Mouse (Mus musculus) forebrain, embryonic 11.5 days (tissue): ENCODE data around the gene Tlk1. TPM values are rescaled to one million over a fixed set of nuclear protein-coding genes. Genes with fewer than 3 reads are reported as not detected.

ENCODE experiments used
- ATAC-seq: fragments of 200-750 bp; cut with Nextera tagmentation; replicated peaks from 2 replicates; pipeline ENCODE4 v1.8.0; 2017; ENCODE audit warnings: moderate TSS enrichment; ENCODE audit not compliant: low FRiP score
- DNase-seq: peaks from one replicate; pipeline ENCODE4 v3.0.0-alpha.2; 2017; ENCODE audit warnings: low spot score
- H3K27ac ChIP-seq: fragments of 300-500 bp; sonication (generic); 2 replicates; pipeline ENCODE4 v1.5.1; 2014; ENCODE audit warnings: low read depth, low read length
- H3K27me3 ChIP-seq: fragments of 300-500 bp; sonication (generic); 2 replicates; pipeline ENCODE4 v1.6.1; 2014; ENCODE audit warnings: mild to moderate bottlenecking, low read length, mixed read lengths; ENCODE audit not compliant: control insufficient read depth, insufficient read depth
- H3K36me3 ChIP-seq: fragments of 300-500 bp; sonication (generic); 2 replicates; pipeline ENCODE4 v1.6.1; 2014; ENCODE audit warnings: mild to moderate bottlenecking, low read length, moderate library complexity, mixed read lengths; ENCODE audit not compliant: control insufficient read depth, insufficient read depth
- H3K4me1 ChIP-seq: fragments of 300-500 bp; sonication (generic); replicated peaks from 2 replicates; pipeline ENCODE4 v1.6.1; 2014; ENCODE audit warnings: low read length, mixed read lengths; ENCODE audit not compliant: control insufficient read depth, insufficient read depth
- H3K4me2 ChIP-seq: fragments of 300-500 bp; sonication (generic); 2 replicates; pipeline ENCODE4 v1.6.1; 2014; ENCODE audit warnings: low read depth, mild to moderate bottlenecking, low read length, moderate library complexity, mixed read lengths; ENCODE audit not compliant: severe bottlenecking
- H3K4me3 ChIP-seq: fragments of 300-500 bp; sonication (generic); 2 replicates; pipeline ENCODE4 v1.5.1; 2014; ENCODE audit warnings: low read depth, low read length
- H3K9ac ChIP-seq: fragments of 300-500 bp; sonication (generic); 2 replicates; pipeline ENCODE4 v1.6.1; 2014; ENCODE audit warnings: low read length
- H3K9me3 ChIP-seq: fragments of 300-500 bp; sonication (generic); 2 replicates; pipeline ENCODE4 v1.6.1; 2016; ENCODE audit warnings: low read length, mixed read lengths; ENCODE audit not compliant: control insufficient read depth
- WGBS: fragments of 180-500 bp; shearing (Covaris S2); extraction: QIAGEN DNeasy Blood & Tissue Kit; methylation state at CpG from one replicate; pipeline ENCODE4 v1.1.7; 2014; 5-methylcytosine and 5-hydroxymethylcytosine counted together
- polyA plus RNA-seq: library from polyadenylated mRNA; unstranded; fragments of >200 nt; fragmentation: Nextera tagmentation; extraction: Ambion mirVana; gene quantifications from 2 replicates; pipeline ENCODE4 v1.2.1, GENCODE M21; 2014

Tlk1 gene
- polyA plus RNA-seq, 1 experiment from 2014 or later: 48.7 TPM

DNA sequence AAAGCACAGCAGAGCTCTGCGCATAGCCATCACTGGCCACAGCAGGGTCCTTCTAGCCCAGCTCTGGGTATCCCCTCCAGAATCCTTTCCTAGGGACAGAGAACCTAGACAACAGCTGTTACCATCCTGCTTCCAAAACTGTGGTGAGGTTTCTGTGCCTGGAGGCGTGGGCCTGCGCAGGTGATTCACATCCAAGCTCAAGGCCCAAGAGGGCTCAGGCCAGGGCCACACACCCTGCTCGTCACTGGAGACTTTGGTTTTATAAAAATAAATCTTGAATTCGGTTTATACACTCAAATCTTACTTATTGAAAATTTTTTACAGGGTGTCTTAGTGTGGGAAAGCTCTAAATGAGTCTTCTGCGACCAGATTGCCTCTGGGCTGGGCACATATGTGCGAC, 115.3 kb downstream of the Tlk1 start:
- Histone ChIP-seq H3K4me1 (no peaks in the 10 kb centered on the region), H3K27ac (no peak overlapping the region), H3K27me3 (no peaks in the 10 kb centered on the region), H3K9me3 (no peaks in the 10 kb centered on the region), H3K4me3 (no peak overlapping the region), H3K4me2 (no peak overlapping the region), H3K36me3 (peaks cover 5% of the 10 kb centered on the region; the same call in 1 of the 2 replicates), H3K9ac (no peak overlapping the region)
- no peak for DNase-seq
- 89% methylated on average over 7 of the region's 7 CpGs for WGBS
- no peak for ATAC-seq

DNA sequence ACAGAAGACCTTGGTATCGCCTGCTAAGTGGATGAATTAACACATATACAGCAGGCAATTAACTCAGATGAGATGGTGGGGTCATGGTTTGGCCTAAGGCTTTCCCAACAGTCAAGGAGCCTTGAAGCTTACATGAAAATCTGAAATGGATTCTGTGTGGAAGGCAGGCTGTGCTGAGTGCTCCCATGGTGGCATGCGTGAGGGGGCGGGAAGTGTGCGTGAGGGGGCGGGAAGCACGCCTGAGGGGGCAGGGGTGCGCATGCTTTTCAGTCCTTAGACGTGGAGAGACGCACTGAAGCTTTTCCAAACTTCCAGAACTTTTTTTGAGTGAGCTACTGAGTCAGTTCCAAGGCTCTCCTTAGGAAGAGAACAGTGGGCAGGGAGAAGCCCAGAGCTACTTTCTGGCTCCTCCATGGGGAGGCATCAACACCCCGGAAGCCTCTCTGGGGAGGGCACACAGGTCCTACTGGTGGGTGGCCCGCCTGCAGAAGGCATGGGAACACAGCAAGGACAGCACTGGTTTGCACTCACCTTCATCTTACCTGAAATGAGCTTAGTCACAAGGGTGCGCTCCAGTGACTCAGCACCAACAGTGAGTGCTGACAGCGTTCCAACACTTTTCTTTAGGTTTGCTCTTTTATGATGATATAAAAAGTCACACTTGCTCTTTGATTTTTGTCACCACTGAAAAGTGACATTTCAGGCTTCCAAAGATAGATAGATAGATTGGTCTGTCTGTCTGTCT, 116.4 kb downstream of the Tlk1 start:
- Histone ChIP-seq H3K36me3 (peaks cover 5% of the 10 kb centered on the region; the same call in 1 of the 2 replicates), H3K27ac (no peak overlapping the region), H3K4me1 (no peaks in the 10 kb centered on the region), H3K9me3 (no peaks in the 10 kb centered on the region), H3K9ac (no peak overlapping the region), H3K27me3 (no peaks in the 10 kb centered on the region), H3K4me3 (no peak overlapping the region), H3K4me2 (no peak overlapping the region)
- ATAC-seq (no peak), DNase-seq (no peak)
- WGBS: 80% methylated on average over 13 of the region's 13 CpGs

DNA sequence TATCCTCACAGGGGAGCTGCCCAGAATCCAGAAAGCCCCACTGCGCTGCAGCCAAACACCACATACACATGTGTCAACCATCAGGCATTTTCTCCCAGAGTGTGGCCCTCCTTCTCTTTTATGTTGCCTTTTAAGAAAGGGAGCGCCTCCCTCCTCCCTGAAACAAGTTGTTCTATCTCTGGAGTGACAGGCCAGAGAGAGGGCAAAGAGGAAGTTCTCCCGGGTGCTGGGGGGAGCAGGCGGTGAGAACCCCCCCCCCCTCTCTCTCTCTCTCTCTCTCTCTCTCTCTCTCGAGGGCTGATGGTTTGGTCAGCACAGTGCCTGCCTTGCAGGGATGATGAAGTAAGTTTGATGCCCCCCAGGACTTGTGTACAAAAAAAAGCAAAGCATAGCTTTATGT, 123.1 kb downstream of the Tlk1 start:
- no peak for ATAC-seq
- Histone ChIP-seq H3K4me3 (no peak overlapping the region), H3K9ac (no peak overlapping the region), H3K9me3 (no peaks in the 10 kb centered on the region), H3K4me1 (no peaks in the 10 kb centered on the region), H3K27me3 (no peaks in the 10 kb centered on the region), H3K4me2 (no peak overlapping the region), H3K27ac (no peak overlapping the region), H3K36me3 (no peaks in the 10 kb centered on the region)
- no peak for DNase-seq
- WGBS: 56% methylated on average over 5 of the region's 5 CpGs

DNA sequence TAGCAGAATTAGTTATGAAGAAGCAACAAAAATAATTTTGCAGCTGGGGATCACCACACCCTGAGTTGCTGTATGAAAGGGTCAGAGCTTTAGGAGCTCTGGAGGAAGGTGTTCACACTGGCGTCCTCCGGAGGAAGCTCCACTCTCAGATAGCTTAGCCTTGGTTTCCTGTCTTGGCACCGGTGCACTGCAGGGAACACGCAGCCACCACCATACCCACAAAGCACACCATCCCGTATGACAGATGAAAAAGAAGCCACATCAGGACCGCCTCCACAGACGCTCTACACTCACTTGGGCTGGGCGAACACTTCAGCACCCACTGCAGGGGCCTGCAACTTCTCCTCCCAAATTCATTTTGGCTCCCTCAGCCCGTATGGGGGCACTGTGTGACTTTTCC, 124.0 kb downstream of the Tlk1 start:
- no peak for ATAC-seq
- Histone ChIP-seq H3K4me2 (no peak overlapping the region), H3K27ac (no peak overlapping the region), H3K4me1 (no peaks in the 10 kb centered on the region), H3K9ac (no peak overlapping the region), H3K9me3 (no peaks in the 10 kb centered on the region), H3K36me3 (no peaks in the 10 kb centered on the region), H3K4me3 (no peak overlapping the region), H3K27me3 (no peaks in the 10 kb centered on the region)
- DNase-seq: no peak
- WGBS: 71% methylated on average over 9 of the region's 9 CpGs

DNA sequence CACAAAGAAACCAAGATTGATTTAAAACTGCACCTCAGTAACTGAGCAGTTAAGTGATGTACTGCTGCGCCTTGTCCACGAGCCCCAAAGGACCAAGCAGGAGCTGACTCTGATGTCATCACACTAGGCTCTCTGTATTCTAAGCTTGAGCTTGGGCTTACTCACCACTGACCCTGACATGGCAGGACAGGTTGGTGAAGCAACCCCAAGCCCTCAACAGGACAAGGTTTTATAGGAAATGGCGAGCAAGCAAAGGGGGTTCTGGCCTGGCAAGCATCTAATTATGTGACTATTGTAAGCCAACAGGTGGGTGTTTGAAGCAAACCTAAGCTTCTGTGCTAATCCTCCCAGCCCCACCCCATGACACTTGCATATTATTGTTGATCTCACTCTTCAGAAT, 124.7 kb downstream of the Tlk1 start:
- DNase-seq: no peak
- no peaks in the 10 kb centered on the region for H3K9me3 ChIP-seq
- no peaks in the 10 kb centered on the region for H3K4me1 ChIP-seq
- no peak overlapping the region for H3K4me3 ChIP-seq
- no peaks in the 10 kb centered on the region for H3K36me3 ChIP-seq
- ATAC-seq: no peak
- no peak overlapping the region for H3K27ac ChIP-seq
- H3K27me3 ChIP-seq: no peaks in the 10 kb centered on the region
- WGBS: 89% methylated on average over 3 of the region's 3 CpGs
- no peak overlapping the region for H3K4me2 ChIP-seq
- no peak overlapping the region for H3K9ac ChIP-seq

DNA sequence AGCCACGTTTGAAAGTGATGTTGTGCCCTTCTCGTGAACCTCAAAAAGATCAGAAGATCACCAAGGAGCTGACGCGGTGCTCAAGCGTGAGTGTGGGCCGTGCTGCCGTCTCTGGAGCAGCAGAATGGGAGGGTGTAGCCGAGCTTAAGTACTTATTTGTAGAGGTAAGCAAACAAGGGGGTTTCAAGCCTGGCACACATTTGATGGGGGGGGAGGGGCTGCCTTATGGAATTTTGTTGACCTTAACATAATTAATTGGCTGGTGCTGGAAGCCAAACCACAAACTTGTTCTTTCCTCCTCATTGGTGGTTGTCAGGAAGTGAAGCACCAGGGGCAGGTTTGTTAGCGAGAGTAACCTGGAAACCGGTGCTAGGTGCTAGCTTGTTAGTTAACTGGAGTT, 129.8 kb downstream of the Tlk1 start:
- no peak for ATAC-seq
- H3K9ac ChIP-seq: no peak overlapping the region

DNA sequence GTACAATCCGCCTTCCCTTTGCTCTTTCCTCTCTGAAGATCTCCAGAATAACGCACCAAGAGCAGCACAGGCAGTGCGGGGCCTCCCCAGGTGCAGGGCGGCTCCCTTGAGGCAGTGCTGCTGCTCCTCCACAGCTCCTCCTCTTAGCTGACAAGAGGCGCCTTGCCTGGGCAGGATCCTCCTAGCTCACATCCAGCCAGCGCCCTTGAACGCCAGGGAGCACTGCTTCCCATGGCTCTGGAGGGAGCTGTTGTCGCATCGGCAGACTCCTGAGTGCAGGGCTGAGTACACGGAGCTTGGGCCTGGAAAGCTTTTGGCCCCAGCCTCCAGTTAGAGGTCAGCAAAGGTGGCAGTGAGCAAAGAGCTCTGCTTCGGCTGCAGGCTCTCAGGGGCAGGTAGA, 135.3 kb downstream of the Tlk1 start:
- Histone ChIP-seq H3K4me2 (no peak overlapping the region), H3K27ac (no peak overlapping the region), H3K9me3 (no peaks in the 10 kb centered on the region), H3K4me1 (no peaks in the 10 kb centered on the region), H3K36me3 (peaks cover 3% of the 10 kb centered on the region; the same call in 1 of the 2 replicates), H3K4me3 (no peak overlapping the region), H3K27me3 (no peaks in the 10 kb centered on the region), H3K9ac (no peak overlapping the region)
- peak; percentile 42 for DNase-seq
- 84% methylated on average over 11 of the region's 11 CpGs for WGBS
- no peak for ATAC-seq

More for the DNA sequence above, 129.8 kb downstream of the Tlk1 start:
- no peak for DNase-seq
- Histone ChIP-seq H3K27ac (no peak overlapping the region), H3K36me3 (peaks cover 2% of the 10 kb centered on the region; the same call in 1 of the 2 replicates), H3K27me3 (no peaks in the 10 kb centered on the region), H3K4me1 (no peaks in the 10 kb centered on the region), H3K4me2 (no peak overlapping the region), H3K9me3 (no peaks in the 10 kb centered on the region), H3K4me3 (no peak overlapping the region)
- WGBS: 92% methylated on average over 10 of the region's 10 CpGs

DNA sequence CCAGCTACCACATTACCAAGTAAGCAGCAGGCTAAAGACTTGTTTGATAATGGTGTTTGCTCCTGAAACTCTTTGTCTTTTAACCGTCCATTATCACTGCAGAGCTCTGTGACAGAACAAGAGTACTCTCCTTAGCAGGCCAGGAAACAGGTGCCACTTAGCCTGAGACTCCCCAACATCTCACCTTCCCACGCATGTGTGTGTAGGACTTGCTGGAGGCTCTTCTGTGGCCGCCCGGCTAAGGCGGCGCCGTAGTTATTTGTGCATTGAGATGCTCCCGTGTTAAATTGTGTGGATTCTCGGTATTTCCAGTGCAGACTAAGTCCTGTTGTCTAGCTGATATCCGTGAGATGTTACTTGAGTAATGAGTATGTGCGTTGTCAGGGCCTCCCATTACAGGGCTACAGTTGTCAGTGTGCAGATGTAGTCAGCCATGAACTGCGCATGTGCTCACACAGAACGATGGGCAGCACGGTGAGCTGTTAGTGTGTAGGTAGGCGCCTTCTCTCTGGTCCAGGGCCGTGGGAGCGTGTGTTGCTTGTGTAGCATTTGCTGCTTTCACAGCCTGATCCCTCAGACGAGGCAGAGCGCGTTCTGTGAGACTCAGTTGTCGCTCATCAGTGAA, 137.0 kb downstream of the Tlk1 start:
- H3K4me3 ChIP-seq: no peak overlapping the region
- ATAC-seq: no peak
- no peaks in the 10 kb centered on the region for H3K4me1 ChIP-seq
- H3K27me3 ChIP-seq: no peaks in the 10 kb centered on the region
- 95% methylated on average over 21 of the region's 21 CpGs for WGBS
- no peak overlapping the region for H3K27ac ChIP-seq
- H3K4me2 ChIP-seq: no peak overlapping the region
- peaks cover 9% of the 10 kb centered on the region; the same call in 1 of the 2 replicates for H3K36me3 ChIP-seq
- peak; percentile 46 for DNase-seq
- H3K9me3 ChIP-seq: no peaks in the 10 kb centered on the region
- H3K9ac ChIP-seq: no peak overlapping the region

DNA sequence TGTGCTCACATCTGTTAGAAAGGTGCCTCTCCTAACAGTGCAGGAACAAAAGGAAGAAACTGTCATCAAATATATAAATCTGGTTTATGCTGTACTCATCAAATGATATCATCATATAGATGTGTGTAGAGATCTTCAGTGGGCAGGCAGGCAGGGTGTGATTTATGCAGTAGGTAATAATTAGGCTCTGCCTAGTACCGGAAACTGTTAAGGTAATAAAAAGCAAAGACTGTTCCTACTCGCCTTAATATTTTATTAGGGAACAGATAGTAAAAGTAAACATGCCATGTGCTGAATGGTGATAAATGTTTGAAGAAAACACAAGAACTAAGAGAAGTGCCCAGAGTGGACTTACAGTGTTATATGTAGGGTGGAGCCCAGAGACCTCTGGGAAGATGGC, 143.2 kb downstream of the Tlk1 start:
- no peaks in the 10 kb centered on the region for H3K27me3 ChIP-seq
- DNase-seq (no peak), ATAC-seq (no peak)
- no peaks in the 10 kb centered on the region for H3K4me1 ChIP-seq
- peaks cover 11% of the 10 kb centered on the region; the same call in 1 of the 2 replicates for H3K36me3 ChIP-seq
- no peak overlapping the region for H3K9ac ChIP-seq
- no peak overlapping the region for H3K27ac ChIP-seq
- WGBS: 88% methylated on average over 2 of the region's 2 CpGs
- H3K4me2 ChIP-seq: no peak overlapping the region
- H3K9me3 ChIP-seq: no peaks in the 10 kb centered on the region
- no peak overlapping the region for H3K4me3 ChIP-seq
